Mouse (Mus musculus) heart, embryonic 16.5 days (tissue): ENCODE measurements at regions not wholly inside any gene's neighbourhood (a gene's known extent, or its start where the extent isn't known, plus 50 kb on each side); places are given as distances from the start of the nearest gene placed in this dataset.

Experiments used
- ATAC-seq: fragments of 200-750 bp; cut with Nextera tagmentation; replicated peaks from 2 replicates; pipeline ENCODE4 v1.8.0; 2017; ENCODE audit warnings: moderate number of reproducible peaks; ENCODE audit not compliant: insufficient read depth, low FRiP score; ENCODE audit errors: extremely low read depth
- H3K27ac ChIP-seq: fragments of 300-500 bp; sonication (generic); 2 replicates; pipeline ENCODE4 v1.5.1; 2014; ENCODE audit warnings: mild to moderate bottlenecking, low read length, control low read depth, moderate library complexity
- H3K27me3 ChIP-seq: fragments of 300-500 bp; sonication (generic); 2 replicates; pipeline ENCODE4 v1.6.1; 2014; ENCODE audit warnings: low read length, mixed read lengths; ENCODE audit not compliant: control insufficient read depth, insufficient read depth
- H3K36me3 ChIP-seq: fragments of 300-500 bp; sonication (generic); 2 replicates; pipeline ENCODE4 v1.6.1; 2014; ENCODE audit not compliant: control insufficient read depth, insufficient read depth
- H3K4me1 ChIP-seq: fragments of 300-500 bp; sonication (generic); 2 replicates; pipeline ENCODE4 v1.6.1; 2014; ENCODE audit warnings: low read length, mixed read lengths; ENCODE audit not compliant: control insufficient read depth, insufficient read depth
- H3K4me2 ChIP-seq: fragments of 300-500 bp; sonication (generic); 2 replicates; pipeline ENCODE4 v1.6.1; 2014; ENCODE audit warnings: low read depth, mild to moderate bottlenecking, control low read depth, low read length
- H3K4me3 ChIP-seq: fragments of 300-500 bp; sonication (generic); 2 replicates; pipeline ENCODE4 v1.5.1; 2014; ENCODE audit warnings: mild to moderate bottlenecking, control low read depth, low read length
- H3K9ac ChIP-seq: fragments of 300-500 bp; sonication (generic); 2 replicates; pipeline ENCODE4 v1.6.1; 2014; ENCODE audit warnings: low read length, control low read depth
- H3K9me3 ChIP-seq: fragments of 300-500 bp; sonication (generic); replicated peaks from 2 replicates; pipeline ENCODE4 v1.6.1; 2016; ENCODE audit warnings: low read length; ENCODE audit not compliant: control insufficient read depth
- WGBS: fragments of 180-500 bp; shearing (Covaris S2); extraction: QIAGEN DNeasy Blood & Tissue Kit; methylation state at CpG from one replicate; pipeline ENCODE4 v1.1.7; 2014; 5-methylcytosine and 5-hydroxymethylcytosine counted together

DNA sequence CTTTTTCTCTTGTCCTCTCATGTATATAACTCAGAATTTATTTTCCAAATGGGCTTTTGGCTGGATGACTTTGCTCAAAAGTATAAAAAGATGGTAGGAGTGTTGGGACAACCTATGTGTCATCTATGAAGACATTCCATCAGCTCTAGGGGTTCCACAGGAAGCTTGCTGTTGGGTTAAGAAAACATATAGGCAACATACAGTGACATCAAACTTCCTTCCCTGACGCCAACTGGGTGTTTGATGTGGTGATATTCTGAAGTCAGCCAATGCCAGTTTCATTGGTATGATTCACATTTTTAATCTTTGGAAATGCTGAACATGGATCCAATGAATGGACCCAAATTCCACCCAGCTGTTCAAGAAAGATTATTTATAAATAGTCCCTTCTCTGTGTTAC lies 76.5 kb upstream of the Tnfsf11 start:
- Histone ChIP-seq H3K27ac (no peak overlapping the region), H3K4me1 (peaks cover 11% of the 10 kb centered on the region), H3K4me3 (no peak overlapping the region), H3K9ac (no peak overlapping the region), H3K27me3 (no peaks in the 10 kb centered on the region), H3K36me3 (no peaks in the 10 kb centered on the region), H3K9me3 (no peaks in the 10 kb centered on the region), H3K4me2 (no peak overlapping the region)
- ATAC-seq = no peak
- 61% methylated on average over 1 of the region's 1 CpGs for WGBS

DNA sequence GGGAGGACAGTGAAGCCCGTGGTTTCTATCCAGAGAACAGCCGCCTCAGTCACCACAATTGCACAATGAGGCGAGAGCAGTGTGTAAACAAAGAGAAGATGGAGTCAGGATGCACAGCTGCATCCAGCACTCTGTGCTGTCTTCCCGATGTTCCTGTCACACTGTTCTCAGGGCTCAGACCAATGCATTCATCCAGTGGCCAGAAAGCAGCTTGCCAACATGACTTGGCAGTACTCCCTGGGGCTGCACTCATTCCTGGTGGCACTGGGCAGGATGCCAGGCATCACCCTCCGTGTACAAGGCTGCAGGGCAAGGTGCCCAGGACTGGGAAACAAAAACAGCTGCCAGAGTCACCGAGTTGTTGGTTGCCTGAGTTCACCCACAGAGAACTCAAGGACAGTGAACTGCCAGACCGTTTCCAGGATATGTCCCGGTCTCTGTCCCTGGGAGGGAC lies 75.4 kb upstream of the Tnfsf11 start:
- no peaks in the 10 kb centered on the region for H3K36me3 ChIP-seq
- H3K4me3 ChIP-seq = no peak overlapping the region
- H3K9me3 ChIP-seq = no peaks in the 10 kb centered on the region
- ATAC-seq = peak; percentile 97
- H3K4me2 ChIP-seq = no peak overlapping the region
- H3K27me3 ChIP-seq = no peaks in the 10 kb centered on the region
- no peak overlapping the region for H3K9ac ChIP-seq
- peaks cover 11% of the 10 kb centered on the region for H3K4me1 ChIP-seq
- 35% methylated on average over 8 of the region's 8 CpGs for WGBS
- H3K27ac ChIP-seq = peak overlapping the region; percentile 84

DNA sequence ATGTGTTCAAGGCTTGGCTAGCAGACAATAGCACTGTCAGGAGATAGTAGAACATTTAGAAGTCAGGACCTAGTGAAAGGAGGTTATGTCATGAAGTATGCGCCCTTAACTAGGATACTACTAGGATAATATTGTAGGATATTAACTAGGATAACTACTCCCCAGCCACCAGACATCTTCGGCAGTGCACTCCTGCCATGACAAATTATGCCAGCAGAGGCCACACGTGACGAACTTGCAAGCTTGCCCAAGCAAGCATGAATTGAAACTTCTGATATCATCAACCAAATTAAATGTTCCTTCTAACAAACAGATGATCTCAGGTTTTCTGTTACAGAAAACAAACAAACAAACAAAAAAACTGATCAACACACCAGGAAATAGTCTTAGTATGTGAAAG lies 72.2 kb upstream of the Tnfsf11 start:
- Histone ChIP-seq H3K27me3 (no peaks in the 10 kb centered on the region), H3K4me2 (no peak overlapping the region), H3K4me1 (peaks cover 11% of the 10 kb centered on the region), H3K9me3 (0 out of 2 replicates have a peak, but pooled peaks cover 4% of the 10 kb centered on the region), H3K9ac (no peak overlapping the region), H3K27ac (no peak overlapping the region), H3K36me3 (no peaks in the 10 kb centered on the region), H3K4me3 (no peak overlapping the region)
- no peak for ATAC-seq
- WGBS = 69% methylated on average over 4 of the region's 4 CpGs

DNA sequence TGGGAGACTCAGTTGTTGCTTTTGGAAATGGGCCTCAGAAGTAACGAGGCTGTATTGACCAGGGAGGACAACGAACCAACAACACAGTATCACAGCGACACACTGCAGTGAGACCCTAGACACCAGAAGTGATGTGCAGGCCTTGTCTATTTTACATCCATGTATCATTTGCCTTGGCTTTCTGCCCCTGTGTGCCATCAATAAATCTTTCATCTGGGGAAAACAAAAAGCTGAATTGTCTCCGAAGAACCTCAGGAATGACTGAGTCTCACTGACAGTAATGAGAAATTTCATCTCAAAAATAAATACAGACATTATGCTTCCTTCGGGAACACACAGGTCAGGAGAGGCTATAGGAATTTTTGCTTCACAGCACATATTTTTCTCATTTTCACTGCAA lies 68.7 kb upstream of the Tnfsf11 start:
- Histone ChIP-seq H3K27me3 (no peaks in the 10 kb centered on the region), H3K36me3 (no peaks in the 10 kb centered on the region), H3K27ac (no peak overlapping the region), H3K9me3 (0 out of 2 replicates have a peak, but pooled peaks cover 6% of the 10 kb centered on the region), H3K4me2 (no peak overlapping the region), H3K4me1 (no peaks in the 10 kb centered on the region), H3K9ac (no peak overlapping the region), H3K4me3 (no peak overlapping the region)
- 79% methylated on average over 5 of the region's 5 CpGs for WGBS
- no peak for ATAC-seq

DNA sequence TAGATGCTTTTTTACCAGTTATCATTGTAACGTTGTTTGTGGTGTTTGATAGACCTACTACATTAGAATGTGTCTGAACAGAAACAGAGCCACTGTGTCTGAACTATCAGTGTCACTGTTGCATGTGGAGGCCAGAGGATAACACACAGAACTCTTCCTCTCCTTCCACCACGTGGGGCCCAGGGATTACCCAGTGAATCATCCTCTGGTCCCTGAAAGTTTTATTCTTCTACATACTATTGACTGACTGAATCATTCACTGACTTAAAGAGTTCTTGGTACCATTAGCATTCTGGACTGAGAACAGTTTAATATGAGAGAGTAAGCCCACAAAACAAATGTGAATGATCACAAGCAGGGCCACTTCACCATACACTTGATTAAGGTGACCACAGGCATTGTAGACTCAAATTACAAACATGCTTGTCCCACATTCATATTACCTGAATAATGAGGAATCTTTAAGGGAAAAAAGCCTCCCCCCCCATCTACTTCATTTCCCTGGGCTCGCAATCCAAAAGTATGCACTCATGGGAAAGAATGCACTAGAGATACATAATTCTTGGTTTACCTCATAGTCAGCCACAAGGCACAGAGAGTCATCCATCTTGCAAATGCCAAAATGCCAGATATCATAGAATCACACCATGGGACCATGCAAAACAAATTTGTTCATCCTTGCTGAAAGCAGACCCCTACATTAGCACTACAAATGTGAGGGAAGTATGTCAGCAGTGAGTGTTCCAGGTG lies 68.1 kb upstream of the Tnfsf11 start:
- Histone ChIP-seq H3K27ac (no peak overlapping the region), H3K27me3 (no peaks in the 10 kb centered on the region), H3K4me2 (no peak overlapping the region), H3K36me3 (no peaks in the 10 kb centered on the region), H3K4me1 (no peaks in the 10 kb centered on the region), H3K9me3 (0 out of 2 replicates have a peak, but pooled peaks cover 6% of the 10 kb centered on the region), H3K4me3 (no peak overlapping the region), H3K9ac (no peak overlapping the region)
- WGBS = 77% methylated on average over 3 of the region's 3 CpGs
- no peak for ATAC-seq

DNA sequence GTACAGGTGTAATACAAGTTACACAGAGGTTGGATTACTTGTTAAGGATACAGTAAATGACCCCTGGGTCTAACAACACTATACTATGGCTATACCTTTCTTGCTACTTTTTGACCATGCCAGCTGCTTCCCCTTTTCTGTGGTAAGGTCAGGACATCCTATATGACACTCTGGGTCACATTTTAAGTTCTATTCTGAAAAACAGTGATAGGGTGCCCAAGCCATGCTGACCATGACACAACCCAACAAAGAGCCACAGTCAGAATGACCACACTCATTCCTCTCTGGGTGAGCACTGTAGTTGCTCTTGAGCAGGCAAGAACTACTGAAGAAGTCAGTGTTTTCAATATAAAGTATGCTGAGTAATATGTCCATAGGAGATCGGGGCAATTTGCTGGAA lies 64.3 kb upstream of the Tnfsf11 start:
- 0 out of 2 replicates have a peak, but pooled peaks cover 6% of the 10 kb centered on the region for H3K4me1 ChIP-seq
- H3K9me3 ChIP-seq = 0 out of 2 replicates have a peak, but pooled peaks cover 6% of the 10 kb centered on the region
- no peaks in the 10 kb centered on the region for H3K36me3 ChIP-seq
- no peak for ATAC-seq
- H3K9ac ChIP-seq = no peak overlapping the region
- WGBS = 69% methylated on average over 1 of the region's 1 CpGs
- no peak overlapping the region for H3K4me2 ChIP-seq
- no peaks in the 10 kb centered on the region for H3K27me3 ChIP-seq
- no peak overlapping the region for H3K4me3 ChIP-seq
- H3K27ac ChIP-seq = no peak overlapping the region

DNA sequence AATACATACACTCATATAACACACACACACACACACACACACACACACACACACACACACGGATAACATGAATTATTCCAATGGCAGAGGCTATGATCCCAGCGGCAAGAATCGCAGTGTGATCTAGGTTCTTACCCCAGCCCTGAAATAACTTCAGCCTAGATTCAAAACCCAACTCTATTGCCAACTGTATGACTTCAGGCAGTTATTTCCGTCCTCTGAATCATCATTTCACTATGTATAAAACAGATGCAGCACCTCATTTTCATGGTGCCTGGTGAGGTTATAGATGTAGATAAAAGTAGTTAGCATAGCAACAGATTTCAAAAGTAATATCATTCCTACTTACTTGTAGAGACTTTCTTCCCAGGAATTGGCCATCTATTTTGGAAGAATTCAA lies 61.0 kb upstream of the Tnfsf11 start:
- H3K27ac ChIP-seq = no peak overlapping the region
- H3K9ac ChIP-seq = no peak overlapping the region
- ATAC-seq = peak; percentile 58; the same call in 1 of the 2 replicates
- H3K27me3 ChIP-seq = no peaks in the 10 kb centered on the region
- H3K4me1 ChIP-seq = 0 out of 2 replicates have a peak, but pooled peaks cover 6% of the 10 kb centered on the region
- 54% methylated on average over 4 of the region's 4 CpGs for WGBS
- H3K36me3 ChIP-seq = no peaks in the 10 kb centered on the region
- no peaks in the 10 kb centered on the region for H3K9me3 ChIP-seq
- no peak overlapping the region for H3K4me2 ChIP-seq
- no peak overlapping the region for H3K4me3 ChIP-seq

DNA sequence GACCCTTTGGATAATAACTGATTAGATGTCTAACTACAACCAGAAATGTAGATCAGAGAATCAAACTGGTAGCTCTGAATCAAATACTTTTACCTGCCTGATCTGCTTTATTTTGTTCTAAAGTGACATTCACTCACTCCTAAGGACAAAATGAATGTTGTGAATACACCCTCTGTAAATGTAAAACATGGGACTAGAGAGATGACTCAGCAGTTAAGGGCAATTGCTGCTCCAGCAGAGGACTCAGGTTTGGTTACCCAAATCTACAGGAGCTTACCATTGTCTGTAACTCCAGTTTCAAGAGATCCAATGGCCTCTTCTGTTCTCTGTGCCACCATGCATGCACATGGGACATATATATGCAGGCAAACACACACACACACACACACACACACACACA lies 57.0 kb upstream of the Tnfsf11 start:
- no peak for ATAC-seq

DNA sequence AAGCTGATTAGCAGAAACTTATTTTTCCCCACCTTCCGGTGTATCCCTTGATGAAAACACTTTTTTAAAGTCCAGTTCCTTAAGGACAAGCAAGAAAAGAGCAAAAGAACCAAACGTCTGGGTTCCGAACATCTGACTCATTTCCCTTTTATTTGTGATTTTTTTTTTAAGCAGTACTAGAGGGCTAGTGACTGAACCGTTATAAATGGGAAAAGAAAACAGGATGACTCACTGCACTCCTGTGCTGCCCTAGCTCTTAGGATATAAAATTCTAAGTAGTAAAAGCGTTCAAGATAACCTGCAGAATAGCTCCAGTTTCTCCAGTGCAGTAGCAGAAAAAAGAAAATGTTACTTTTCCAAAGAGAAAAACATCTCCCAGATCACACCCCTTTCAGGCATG lies 55.3 kb upstream of the Tnfsf11 start:
- no peaks in the 10 kb centered on the region for H3K27me3 ChIP-seq

More for the DNA sequence above, 57.0 kb upstream of the Tnfsf11 start:
- Histone ChIP-seq H3K9ac (no peak overlapping the region), H3K4me1 (0 out of 2 replicates have a peak, but pooled peaks cover 6% of the 10 kb centered on the region), H3K27ac (no peak overlapping the region), H3K4me2 (no peak overlapping the region), H3K9me3 (no peaks in the 10 kb centered on the region), H3K27me3 (no peaks in the 10 kb centered on the region), H3K4me3 (no peak overlapping the region), H3K36me3 (no peaks in the 10 kb centered on the region)

More for the DNA sequence above, 55.3 kb upstream of the Tnfsf11 start:
- no peak overlapping the region for H3K4me3 ChIP-seq
- H3K36me3 ChIP-seq = no peaks in the 10 kb centered on the region
- WGBS = 62% methylated on average over 5 of the region's 5 CpGs
- no peak overlapping the region for H3K4me2 ChIP-seq
- H3K9me3 ChIP-seq = no peaks in the 10 kb centered on the region
- no peak for ATAC-seq
- no peak overlapping the region for H3K9ac ChIP-seq
- 0 out of 2 replicates have a peak, but pooled peaks cover 2% of the 10 kb centered on the region for H3K4me1 ChIP-seq
- H3K27ac ChIP-seq = no peak overlapping the region
